Mouse (Mus musculus): ENCODE results near the gene Gaa.

- TF ChIP-seq CTCF (conservative IDR thresholded peaks at IDR 0.05; ENCODE audit: low read length): peak; percentile 56
- no peak for TF ChIP-seq NANOG (IDR thresholded peaks at IDR 0.05; ENCODE audit: borderline replicate concordance, low read length)
Observed at GRCm38 (mm10) chr11:119249011-119249410, 18.7 kb upstream of the Gaa start.

Data from E14TG2a.4 (cell line).